Mouse (Mus musculus): ENCODE measurements around the gene Hoxa11.

- TF ChIP-seq POLR2A (IDR thresholded peaks at IDR 0.05; ENCODE audit: control insufficient read depth, extremely low read depth, insufficient read depth, low read length, poor library complexity), result no peak
- no peak for TF ChIP-seq CTCF (IDR thresholded peaks at IDR 0.05; ENCODE audit: borderline replicate concordance, control insufficient read depth, extremely low read depth, insufficient read depth, low read length, poor library complexity)
Measured at GRCm38 (mm10) chr6:52290186-52290585, 44.6 kb upstream of the Hoxa11 start.

Data from thymus, adult 2 months (tissue).